Mouse (Mus musculus) heart, embryonic 12.5 days (tissue): ENCODE data around the gene Smim20. TPM values are rescaled to one million over a fixed set of nuclear protein-coding genes. Genes with fewer than 3 reads are reported as not detected.

ENCODE experiments used
- ATAC-seq: fragments of 200-750 bp; cut with Nextera tagmentation; 2 replicates; pipeline ENCODE4 v1.8.0; 2017; ENCODE audit warnings: moderate TSS enrichment, moderate library complexity; ENCODE audit not compliant: insufficient number of reproducible peaks, low FRiP score
- H3K27ac ChIP-seq: fragments of 300-500 bp; sonication (generic); 2 replicates; pipeline ENCODE4 v1.5.1; 2016; ENCODE audit warnings: mild to moderate bottlenecking, moderate library complexity; ENCODE audit not compliant: poor library complexity, severe bottlenecking
- H3K27me3 ChIP-seq: fragments of 300-500 bp; sonication (generic); replicated peaks from 2 replicates; pipeline ENCODE4 v1.6.1; 2016; ENCODE audit warnings: mild to moderate bottlenecking, moderate library complexity
- H3K36me3 ChIP-seq: fragments of 300-500 bp; sonication (generic); 2 replicates; pipeline ENCODE4 v1.6.1; 2016; ENCODE audit warnings: mild to moderate bottlenecking, moderate library complexity
- H3K4me1 ChIP-seq: fragments of 300-500 bp; sonication (generic); replicated peaks from 2 replicates; pipeline ENCODE4 v1.6.1; 2016; ENCODE audit warnings: mild to moderate bottlenecking
- H3K4me2 ChIP-seq: fragments of 300-500 bp; sonication (generic); 2 replicates; pipeline ENCODE4 v1.6.1; 2016; ENCODE audit warnings: mild to moderate bottlenecking, moderate library complexity
- H3K4me3 ChIP-seq: fragments of 300-500 bp; sonication (generic); 2 replicates; pipeline ENCODE4 v1.5.1; 2016; ENCODE audit warnings: mild to moderate bottlenecking
- H3K9ac ChIP-seq: fragments of 300-500 bp; sonication (generic); 2 replicates; pipeline ENCODE4 v1.6.1; 2016; ENCODE audit warnings: mild to moderate bottlenecking, moderate library complexity
- H3K9me3 ChIP-seq: fragments of 300-500 bp; sonication (generic); replicated peaks from 2 replicates; pipeline ENCODE4 v1.6.1; 2016; ENCODE audit warnings: mild to moderate bottlenecking, moderate library complexity
- WGBS: fragments of 180-500 bp; shearing (Covaris S2); methylation state at CpG from one replicate; pipeline ENCODE4 v1.1.7; 2016; 5-methylcytosine and 5-hydroxymethylcytosine counted together
- polyA plus RNA-seq: library from polyadenylated mRNA; unstranded; fragments of >200 nt; fragmentation: Nextera tagmentation; extraction: Ambion mirVana; gene quantifications from 2 replicates; pipeline ENCODE4 v1.2.1, GENCODE M21; 2016

Gene Smim20
- polyA plus RNA-seq, 1 experiment from 2014 or later, result 153 TPM

- H3K4me2 ChIP-seq, result no peak overlapping the region
- no peak overlapping the region for H3K9ac ChIP-seq
- 85% methylated on average over 7 of the region's 7 CpGs for WGBS
- H3K9me3 ChIP-seq, result no peaks in the 10 kb centered on the region
- H3K4me3 ChIP-seq, result no peak overlapping the region
- no peaks in the 10 kb centered on the region for H3K36me3 ChIP-seq
- H3K27ac ChIP-seq, result no peak overlapping the region
- peaks cover 18% of the 10 kb centered on the region for H3K4me1 ChIP-seq
- no peaks in the 10 kb centered on the region for H3K27me3 ChIP-seq
- no peak for ATAC-seq
Observed at GRCm38 (mm10) chr5:53242865-53243499, 23.9 kb upstream of the Smim20 start.

GRCm38 (mm10) chr5:53243933-53244332, 22.9 kb upstream of the Smim20 start:
- no peak for ATAC-seq
- Histone ChIP-seq H3K27ac (no peak overlapping the region), H3K36me3 (no peaks in the 10 kb centered on the region), H3K9ac (no peak overlapping the region), H3K27me3 (no peaks in the 10 kb centered on the region), H3K4me3 (no peak overlapping the region), H3K4me2 (no peak overlapping the region), H3K4me1 (peaks cover 18% of the 10 kb centered on the region), H3K9me3 (no peaks in the 10 kb centered on the region)
- WGBS, result 76% methylated on average over 10 of the region's 10 CpGs

- Histone ChIP-seq H3K4me2 (no peak overlapping the region), H3K36me3 (no peaks in the 10 kb centered on the region), H3K4me3 (no peak overlapping the region), H3K4me1 (peaks cover 20% of the 10 kb centered on the region), H3K9ac (no peak overlapping the region), H3K9me3 (no peaks in the 10 kb centered on the region), H3K27ac (no peak overlapping the region), H3K27me3 (no peaks in the 10 kb centered on the region)
- no peak for ATAC-seq
- WGBS, result 81% methylated on average over 11 of the region's 11 CpGs
Observed at GRCm38 (mm10) chr5:53248499-53248898, 18.4 kb upstream of the Smim20 start.

- Histone ChIP-seq H3K4me3 (no peak overlapping the region), H3K27ac (no peak overlapping the region), H3K27me3 (no peaks in the 10 kb centered on the region), H3K36me3 (no peaks in the 10 kb centered on the region), H3K9ac (no peak overlapping the region), H3K9me3 (no peaks in the 10 kb centered on the region), H3K4me2 (no peak overlapping the region), H3K4me1 (peaks cover 20% of the 10 kb centered on the region)
- no peak for ATAC-seq
- WGBS, result 70% methylated on average over 4 of the region's 4 CpGs
Observed at GRCm38 (mm10) chr5:53249431-53250061, 17.3 kb upstream of the Smim20 start.

GRCm38 (mm10) chr5:53254154-53254553, 12.7 kb upstream of the Smim20 start:
- Histone ChIP-seq H3K4me2 (no peak overlapping the region), H3K4me3 (no peak overlapping the region), H3K4me1 (peaks cover 38% of the 10 kb centered on the region), H3K9me3 (no peaks in the 10 kb centered on the region), H3K9ac (no peak overlapping the region), H3K27ac (no peak overlapping the region), H3K36me3 (no peaks in the 10 kb centered on the region), H3K27me3 (0 out of 2 replicates have a peak, but pooled peaks cover 5% of the 10 kb centered on the region)
- no peak for ATAC-seq
- 82% methylated on average over 5 of the region's 5 CpGs for WGBS

- no peaks in the 10 kb centered on the region for H3K36me3 ChIP-seq
- H3K4me3 ChIP-seq, result no peak overlapping the region
- 0 out of 2 replicates have a peak, but pooled peaks cover 5% of the 10 kb centered on the region for H3K27me3 ChIP-seq
- no peak for ATAC-seq
- H3K27ac ChIP-seq, result no peak overlapping the region
- WGBS, result 67% methylated on average over 3 of the region's 3 CpGs
- peaks cover 38% of the 10 kb centered on the region for H3K4me1 ChIP-seq
- H3K9me3 ChIP-seq, result no peaks in the 10 kb centered on the region
- H3K9ac ChIP-seq, result no peak overlapping the region
- H3K4me2 ChIP-seq, result no peak overlapping the region
Observed at GRCm38 (mm10) chr5:53254821-53255220, 12.1 kb upstream of the Smim20 start.

GRCm38 (mm10) chr5:53258038-53258786, 8.7 kb upstream of the Smim20 start:
- H3K4me1 ChIP-seq, result peaks cover 19% of the 10 kb centered on the region; the same call in 1 of the 2 replicates
- 0 out of 2 replicates have a peak overlapping the region, but pooled peaks have one; percentile 18 for H3K27ac ChIP-seq
- ATAC-seq, result peak; percentile 53

GRCm38 (mm10) chr5:53259894-53260293, 7.0 kb upstream of the Smim20 start:
- no peak overlapping the region for H3K4me2 ChIP-seq
- H3K9me3 ChIP-seq, result no peaks in the 10 kb centered on the region
- H3K27ac ChIP-seq, result no peak overlapping the region
- H3K36me3 ChIP-seq, result no peaks in the 10 kb centered on the region
- no peak overlapping the region for H3K9ac ChIP-seq
- WGBS, result 61% methylated on average over 5 of the region's 5 CpGs
- H3K4me3 ChIP-seq, result no peak overlapping the region
- ATAC-seq, result no peak
- H3K4me1 ChIP-seq, result peaks cover 19% of the 10 kb centered on the region; the same call in 1 of the 2 replicates
- 0 out of 2 replicates have a peak, but pooled peaks cover 5% of the 10 kb centered on the region for H3K27me3 ChIP-seq

More at GRCm38 (mm10) chr5:53258038-53258786, 8.7 kb upstream of the Smim20 start:
- Histone ChIP-seq H3K27me3 (0 out of 2 replicates have a peak, but pooled peaks cover 5% of the 10 kb centered on the region), H3K36me3 (no peaks in the 10 kb centered on the region), H3K9ac (peak overlapping the region; percentile 63), H3K9me3 (no peaks in the 10 kb centered on the region), H3K4me2 (peak overlapping the region; percentile 72), H3K4me3 (peak overlapping the region; percentile 42)
- WGBS, result under 1% methylated on average over 29 of the region's 29 CpGs

- no peak overlapping the region for H3K4me3 ChIP-seq
- H3K9ac ChIP-seq, result no peak overlapping the region
- H3K9me3 ChIP-seq, result no peaks in the 10 kb centered on the region
- no peaks in the 10 kb centered on the region for H3K27me3 ChIP-seq
- no peaks in the 10 kb centered on the region for H3K36me3 ChIP-seq
- 73% methylated on average over 10 of the region's 10 CpGs for WGBS
- H3K27ac ChIP-seq, result no peak overlapping the region
- no peak for ATAC-seq
- peaks cover 14% of the 10 kb centered on the region; the same call in 1 of the 2 replicates for H3K4me1 ChIP-seq
- H3K4me2 ChIP-seq, result no peak overlapping the region
Observed at GRCm38 (mm10) chr5:53261999-53262398, 4.9 kb upstream of the Smim20 start.

GRCm38 (mm10) chr5:53264061-53264460, 2.8 kb upstream of the Smim20 start:
- Histone ChIP-seq H3K27me3 (no peaks in the 10 kb centered on the region), H3K9ac (no peak overlapping the region), H3K4me3 (no peak overlapping the region), H3K4me2 (no peak overlapping the region), H3K36me3 (no peaks in the 10 kb centered on the region), H3K27ac (no peak overlapping the region), H3K9me3 (no peaks in the 10 kb centered on the region), H3K4me1 (peaks cover 12% of the 10 kb centered on the region)
- WGBS, result 83% methylated on average over 5 of the region's 5 CpGs
- ATAC-seq, result no peak

- Histone ChIP-seq H3K9me3 (no peaks in the 10 kb centered on the region), H3K27me3 (no peaks in the 10 kb centered on the region), H3K27ac (no peak overlapping the region), H3K9ac (no peak overlapping the region), H3K36me3 (no peaks in the 10 kb centered on the region), H3K4me2 (no peak overlapping the region), H3K4me1 (peaks cover 26% of the 10 kb centered on the region), H3K4me3 (no peak overlapping the region)
- 82% methylated on average over 12 of the region's 12 CpGs for WGBS
- ATAC-seq, result no peak
Observed at GRCm38 (mm10) chr5:53265740-53266139, 1.1 kb upstream of the Smim20 start.
